Mouse (Mus musculus): ENCODE measurements around the gene Ceacam3.
"Not testable (repeated sequence)": the region's sequence is repeated elsewhere in the genome, so short reads cannot be mapped to it uniquely, and the experiment has no call there.

Gene Ceacam3

DNA sequence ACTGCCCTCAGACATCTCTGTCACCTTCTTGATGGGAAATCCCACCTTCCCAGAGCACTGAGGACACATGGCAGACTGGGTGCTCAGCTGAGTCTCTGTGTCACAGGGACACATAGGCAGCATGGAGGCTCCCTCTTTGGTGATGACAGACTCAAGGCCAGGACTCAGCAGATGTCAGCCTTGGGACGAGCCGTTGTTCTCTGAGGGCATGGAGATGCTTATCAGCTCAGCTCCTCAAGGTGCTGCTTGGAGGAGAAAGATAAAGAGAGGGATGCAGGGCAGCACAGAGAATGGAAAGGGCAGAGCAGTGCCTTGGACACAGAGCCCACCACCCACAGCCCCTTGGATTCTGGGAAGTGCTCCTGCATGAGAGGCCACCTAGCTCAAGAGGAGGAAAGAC lies at the start of gene Ceacam3:
Gene Ceacam3, plus strand, starts transcription at position 352 of the 400 bp plus-strand sequence.
- no peak for DNase-seq (ENCODE audit: low spot score)

DNA sequence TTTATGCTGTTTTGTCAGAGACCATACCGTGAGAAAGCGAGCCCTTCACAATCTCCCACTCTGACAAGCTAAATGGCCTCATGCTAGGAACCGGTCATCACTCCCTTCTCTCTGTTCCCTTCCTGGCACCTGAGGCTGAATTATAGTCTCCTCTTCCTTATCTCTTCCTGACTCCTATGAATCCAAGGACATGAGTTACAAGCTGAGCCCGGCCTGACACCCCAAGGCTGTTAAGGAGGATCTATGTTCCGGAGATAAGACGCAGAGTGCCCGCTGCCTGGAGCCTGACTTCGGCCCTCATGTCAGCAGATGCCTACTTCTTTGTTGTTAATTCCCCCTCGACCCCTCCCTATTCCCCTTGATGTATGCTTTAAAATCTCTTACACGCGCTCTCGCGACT lies 48.5 kb upstream of the Ceacam3 start:
- DNase-seq (ENCODE audit: low spot score) = not testable (repeated sequence)

DNA sequence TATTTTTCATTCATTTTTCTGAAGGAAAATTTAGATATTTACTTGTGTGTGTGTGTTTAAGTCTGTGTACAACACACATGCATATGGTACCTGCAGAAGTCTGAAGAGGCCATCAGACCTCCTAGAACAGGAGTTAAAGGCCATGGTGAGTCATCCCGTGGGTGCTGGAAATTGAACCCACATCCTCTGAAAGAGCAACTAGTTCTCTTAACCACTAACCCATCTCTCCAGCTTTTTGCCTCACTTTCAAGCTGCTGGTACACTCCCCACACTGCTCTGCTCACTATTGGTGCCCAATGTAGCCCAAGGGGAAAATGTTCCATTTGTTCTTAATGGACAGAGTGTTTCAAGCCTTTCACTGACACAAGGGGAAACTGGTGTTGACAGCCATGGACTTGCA lies 14.8 kb upstream of the Ceacam3 start:
- no peak for DNase-seq (ENCODE audit: low spot score)

DNA sequence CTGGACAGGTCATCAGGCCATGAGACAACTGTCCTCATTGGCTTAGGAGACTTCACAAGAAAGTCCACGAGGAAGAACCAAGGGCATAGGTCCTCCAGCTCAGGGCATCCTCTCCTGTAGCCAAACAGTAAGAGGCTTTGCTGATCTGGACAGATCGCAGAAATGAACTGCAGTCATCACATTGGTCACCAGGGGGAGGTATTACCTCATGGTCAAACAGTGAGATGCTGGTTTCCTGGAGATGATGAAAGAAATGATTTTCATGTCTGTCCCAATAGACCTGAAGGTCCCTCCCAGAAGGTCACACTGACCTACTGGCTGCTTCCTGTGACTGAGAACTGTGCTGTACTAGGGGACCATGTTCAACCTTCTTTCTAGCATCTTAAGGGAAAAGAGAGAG lies 5.6 kb downstream of the Ceacam3 start:
- peak; percentile 9 for DNase-seq (ENCODE audit: low spot score)

DNA sequence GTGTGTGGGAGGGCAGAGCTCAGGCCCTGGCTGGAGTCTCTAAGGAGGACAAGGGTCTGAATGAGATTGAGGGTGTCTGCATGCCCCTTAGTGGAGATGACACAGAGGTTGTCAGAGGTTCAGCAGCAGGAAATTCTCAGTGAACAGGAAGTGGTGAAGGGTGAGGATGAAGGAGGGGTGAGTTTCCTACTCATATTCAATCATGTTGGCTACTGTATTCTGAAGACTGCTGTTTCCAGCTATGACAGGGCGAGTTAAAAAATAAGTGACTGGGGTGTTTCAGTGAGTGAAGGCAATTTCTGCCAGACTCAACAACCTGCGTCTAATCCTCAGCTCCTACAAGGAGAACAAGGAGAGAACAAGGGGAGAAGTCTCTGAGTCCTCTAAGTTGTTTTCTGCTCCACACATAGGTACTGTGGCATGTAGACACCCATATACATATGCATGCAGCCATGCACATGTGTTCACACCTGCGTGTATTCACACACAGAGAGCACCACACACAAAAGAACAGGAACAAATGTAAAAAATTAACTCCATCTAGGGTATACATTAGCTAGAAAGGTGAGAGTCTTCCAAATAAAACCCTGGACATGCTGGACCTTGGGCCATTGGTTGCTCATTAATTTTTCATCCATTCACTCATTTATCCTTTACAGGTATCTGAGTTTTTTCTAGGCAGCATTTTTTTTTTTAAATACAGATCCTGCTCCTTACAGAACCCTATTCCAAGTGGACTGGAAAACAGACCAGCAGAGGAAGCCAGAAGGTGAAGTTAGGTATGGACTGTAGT lies 7.0 kb downstream of the Ceacam3 start:
- DNase-seq (ENCODE audit: low spot score) = no peak

GRCm38 (mm10) chr7:17159011-17159410 lies 8.9 kb downstream of the Ceacam3 start:
- DNase-seq (ENCODE audit: low spot score) = no peak

GRCm38 (mm10) chr7:17171827-17172226 lies 21.7 kb downstream of the Ceacam3 start:
- DNase-seq (ENCODE audit: low spot score) = no peak

DNA sequence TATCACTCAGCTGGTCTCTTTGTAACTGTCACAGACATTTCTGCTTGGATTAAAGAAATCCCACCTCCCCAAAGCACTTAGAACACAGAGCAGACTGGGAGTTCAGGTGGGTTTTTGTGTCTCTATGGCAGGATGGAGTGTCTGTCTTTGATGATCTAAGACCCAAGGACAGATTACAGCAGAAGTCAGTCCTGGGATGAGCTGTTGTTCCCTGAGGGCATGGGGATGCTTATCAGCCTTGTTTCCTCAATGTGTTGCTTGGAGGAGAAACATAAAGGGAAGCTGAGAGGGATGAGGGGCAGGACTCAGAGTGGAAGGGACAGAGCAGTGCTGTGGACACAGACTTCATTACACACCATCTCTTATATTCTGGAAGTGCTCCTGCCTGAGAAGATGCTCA lies 53.1 kb downstream of the Ceacam3 start, which contains the start of gene Psg29:
Gene Psg29, plus strand, starts transcription at position 301 of the 400 bp plus-strand sequence.
- no peak for DNase-seq (ENCODE audit: low spot score)

GRCm38 (mm10) chr7:17205530-17206184 lies 55.6 kb downstream of the Ceacam3 start:
- DNase-seq (ENCODE audit: low spot score) = no peak
